21 mouse cellular contexts compared by ENCODE assay signal in the genomic region with DNA sequence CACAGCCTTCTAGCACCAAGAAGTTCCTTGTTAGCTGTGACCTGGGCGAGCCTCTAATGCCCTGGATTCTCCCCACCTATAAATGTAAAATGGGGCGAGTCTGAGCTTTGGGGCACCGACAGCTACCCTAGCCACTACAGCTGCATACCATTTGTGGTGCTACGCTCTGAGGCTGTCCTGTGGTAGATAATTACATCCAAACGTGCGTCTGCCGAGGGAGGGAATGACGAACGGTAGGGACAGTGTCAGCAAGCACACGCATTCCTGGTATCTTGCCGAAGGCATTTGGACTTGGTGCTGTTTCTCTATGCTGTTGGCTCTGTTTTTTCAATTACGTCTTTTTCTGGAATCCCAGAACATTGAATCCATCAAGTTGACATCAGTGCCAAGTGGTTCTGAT.
"Had no signal": no experiment of that assay in that cellular context is flagged by ENCODE, and none has a peak within 500 bp of the region (broad histone marks: within the 10 kb centered on the region; RNA-seq: fewer than 3 reads in every experiment).

No protein-coding gene starts in this region.

- H3K4me3 ChIP-seq: midbrain, embryonic 10.5 days; midbrain, embryonic 13.5 days; myocyte; neural tube, embryonic 13.5 days; neural tube, embryonic 15.5 days; stomach, embryonic 15.5 days had no signal

- H3K4me2 ChIP-seq: lung, embryonic 14.5 days; midbrain, embryonic 13.5 days; neural tube, embryonic 13.5 days; neural tube, embryonic 15.5 days; stomach, embryonic 15.5 days had no signal

- H3K4me1 ChIP-seq: neural tube, embryonic 15.5 days; stomach, embryonic 15.5 days had no signal

- DNase-seq: lung, adult 18-20 months; lung, embryonic 14.5 days; lung, postnatal 14 days; lung, postnatal 4 days; retina, postnatal 1 day; right cerebral cortex, adult 18-20 months; right cerebral cortex, postnatal 25 days; right cerebral cortex, postnatal 4 days; spleen, adult 18-20 months; thymus, adult 2 months; thymus, postnatal 25 days; thymus, postnatal 4 days had no signal

- H3K27ac ChIP-seq: liver, embryonic 14.5 days; midbrain, embryonic 10.5 days; midbrain, embryonic 13.5 days; neural tube, embryonic 13.5 days; neural tube, embryonic 15.5 days; stomach, embryonic 15.5 days; stomach, postnatal 0 days had no signal

- ATAC-seq: midbrain, embryonic 13.5 days; midbrain, embryonic 16.5 days had no signal

- H3K27me3 ChIP-seq: neural tube, embryonic 13.5 days; neural tube, embryonic 15.5 days; stomach, embryonic 15.5 days had no signal

- H3K9ac ChIP-seq: liver, embryonic 14.5 days; lung, embryonic 14.5 days; midbrain, embryonic 13.5 days; neural tube, embryonic 13.5 days; neural tube, embryonic 15.5 days; stomach, embryonic 15.5 days had no signal

- H3K9me3 ChIP-seq: midbrain, embryonic 10.5 days; neural tube, embryonic 13.5 days; neural tube, embryonic 15.5 days; stomach, embryonic 15.5 days had no signal

- H3K36me3 ChIP-seq: midbrain, embryonic 10.5 days; midbrain, embryonic 13.5 days; neural tube, embryonic 13.5 days; neural tube, embryonic 15.5 days; stomach, embryonic 15.5 days had no signal
